Mouse (Mus musculus) left cerebral cortex, adult 6 months (tissue): ENCODE measurements around the gene Igf1r. TPM values are rescaled to one million over a fixed set of nuclear protein-coding genes. Genes with fewer than 3 reads are reported as not detected.

Source experiments
- long read RNA-seq, 2 experiments: library from polyadenylated mRNA; unstranded; transcript quantifications; one replicate each; pipeline ENCODE4 v2.0.0; 2019 to 2020
- polyA plus RNA-seq: library from polyadenylated mRNA; unstranded; fragments of <200 nt; fragmentation: Nextera tagmentation; gene quantifications from 2 replicates; pipeline ENCODE4 v1.2.3, GENCODE M21; 2021

Igf1r gene
- 4.6 TPM in 2 replicates for polyA plus RNA-seq
- long read RNA-seq, experiment 1, full-length matches to known transcripts: 2 of 27 reads
- long read RNA-seq, experiment 1, partial matches to known transcripts: 10 of 27 reads
- long read RNA-seq, experiment 1, other reads (novel, unspliced or antisense): 15 of 27 reads
- long read RNA-seq, experiment 2, partial matches to known transcripts: 5 of 25 reads
- long read RNA-seq, experiment 2, other reads (novel, unspliced or antisense): 18 of 25 reads

DNA sequence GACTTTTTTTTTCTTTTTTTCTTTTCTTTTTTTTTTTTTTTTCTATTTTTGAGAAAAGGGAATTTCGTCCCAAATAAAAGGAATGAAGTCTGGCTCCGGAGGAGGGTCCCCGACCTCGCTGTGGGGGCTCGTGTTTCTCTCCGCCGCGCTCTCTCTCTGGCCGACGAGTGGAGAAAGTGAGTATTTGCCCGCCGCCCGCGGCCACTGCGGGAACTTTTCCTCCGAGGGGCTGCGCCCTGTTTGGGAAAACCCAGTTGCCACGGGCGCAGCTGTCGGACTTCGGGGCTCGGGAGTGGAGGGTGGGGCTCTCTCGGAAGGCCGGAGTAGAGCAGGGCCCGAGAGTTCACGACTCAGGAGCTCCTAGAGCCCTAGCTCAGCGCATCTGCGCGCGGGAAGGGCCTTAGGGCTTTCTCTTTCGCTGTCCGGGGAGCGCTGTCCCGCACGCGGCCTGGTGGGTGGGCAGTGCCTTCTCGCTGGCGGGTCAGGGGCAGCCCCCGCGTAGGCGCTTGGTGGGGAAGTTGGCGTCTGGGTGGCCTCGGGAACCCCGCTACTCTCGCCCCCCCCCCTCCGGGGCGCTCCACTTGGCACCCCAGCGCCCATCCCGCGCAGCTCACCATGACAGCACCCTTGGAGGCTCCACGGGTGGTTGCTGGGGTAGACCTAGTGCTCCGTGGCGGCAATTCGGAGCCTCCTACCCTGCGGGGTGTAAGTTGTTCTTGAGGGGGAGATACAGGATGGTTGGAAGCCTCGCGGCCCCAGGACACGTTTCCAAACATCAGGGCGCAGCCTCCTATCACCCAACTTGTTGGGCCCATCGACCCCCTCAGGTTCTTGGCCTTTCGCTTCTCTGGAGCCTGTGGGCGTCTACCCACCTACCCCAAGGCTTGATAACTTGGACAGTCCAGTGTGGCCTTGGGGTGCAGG lies at the start of gene Igf1r:
Igf1r (plus strand) TSS at position 51 of the 924 bp plus-strand sequence.

DNA sequence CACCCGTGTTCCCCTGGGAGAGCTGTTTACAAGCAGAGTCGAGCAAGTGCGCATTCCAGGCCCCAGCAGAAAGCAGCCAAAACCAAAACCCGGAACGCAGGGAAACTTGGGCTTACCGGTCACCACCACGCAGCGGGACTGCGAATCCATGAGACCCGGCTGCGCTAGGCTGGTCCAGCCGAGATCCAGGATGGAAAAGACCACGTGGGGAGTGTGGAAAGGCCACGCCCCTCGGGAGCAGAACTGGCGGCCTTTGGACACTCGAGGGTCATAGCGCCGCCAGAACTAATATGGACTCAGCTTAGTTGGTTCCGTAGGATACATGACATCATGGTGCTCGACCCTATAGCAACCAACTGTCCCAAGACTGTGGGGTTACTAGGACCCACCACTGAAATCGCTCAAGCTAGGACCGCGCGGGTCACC lies 311.4 kb downstream of the Igf1r start, which contains the start of gene Pgpep1l:
Pgpep1l (minus strand) TSS at position 206 of the 426 bp plus-strand sequence.

GRCm38 (mm10) chr7:68273515-68273914 lies 320.9 kb downstream of the Igf1r start, which contains the start of gene Fam169b:
TSS of gene Fam169b (plus strand) at chr7:68273839.

Other genes with a start within 250 kb of the Igf1r start
- 5.1 and 5.2 TPM in 2 replicates for gene Synm, start 193.1 kb upstream of the Igf1r start, polyA plus RNA-seq